Mouse (Mus musculus): ENCODE results near the gene Vax1.

Gene Vax1

GRCm38 (mm10) chr19:59135387-59135786 is 34.5 kb downstream of the Vax1 start:
- ChIA-PET POLR2A (interaction anchor here in 1 of 4 experiments (0.7 kb wide), 1 partner anchor 1376 kb away, joined by 3 read pairs; no protein-coding TSS in a partner anchor), CTCF (interaction anchor here in 1 of 4 experiments (0.7 kb wide), 1 partner anchor 68 kb away, joined by 3 read pairs; no protein-coding TSS in a partner anchor)

GRCm38 (mm10) chr19:59134916-59135315 is 34.9 kb downstream of the Vax1 start:
- ChIA-PET POLR2A (interaction anchor here in 1 of 4 experiments (0.6 kb wide), 1 partner anchor 105 kb away, joined by 3 read pairs; no protein-coding TSS in a partner anchor), CTCF (interaction anchor here in 1 of 4 experiments (0.6 kb wide), 2 partner anchors 122 to 254 kb away, joined by 3 read pairs; no protein-coding TSS in a partner anchor)

GRCm38 (mm10) chr19:59133202-59133601 is 36.7 kb downstream of the Vax1 start:
- ChIA-PET POLR2A (no interaction called here), CTCF (no interaction called here)

GRCm38 (mm10) chr19:59129671-59130070 is 40.2 kb downstream of the Vax1 start:
- ChIA-PET POLR2A (no interaction called here), CTCF (no interaction called here)

DNA sequence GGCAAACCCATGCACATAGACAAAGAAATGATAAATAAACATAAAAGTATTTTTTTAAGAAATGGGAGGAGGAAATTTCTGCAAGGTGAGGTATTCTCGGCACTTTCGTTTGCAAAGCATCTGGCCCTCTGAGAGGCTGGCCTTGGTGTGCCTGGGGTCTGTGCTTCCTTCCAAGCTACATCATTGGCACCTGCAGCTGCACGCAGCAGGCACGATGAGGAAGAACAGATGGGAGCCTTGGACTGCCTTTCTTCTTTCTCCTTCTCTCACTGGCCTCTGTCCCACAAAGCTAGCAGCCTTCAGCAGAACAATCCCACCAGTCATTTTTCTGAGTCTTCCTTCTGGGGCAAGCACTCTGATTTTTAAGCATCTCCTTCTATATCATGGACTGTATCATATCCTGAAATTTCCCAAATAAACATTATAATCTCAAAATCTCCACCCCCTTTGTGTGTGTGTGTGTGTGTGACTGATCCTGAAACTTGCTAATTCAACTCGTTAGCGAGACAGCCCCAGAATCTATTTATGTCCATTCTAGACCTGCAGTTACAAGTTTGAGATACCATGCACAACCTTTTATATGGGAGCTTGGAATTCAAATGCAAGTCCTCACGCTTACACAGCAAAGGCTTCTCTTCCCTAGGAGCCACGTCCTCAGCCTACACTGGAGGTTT is 41.2 kb downstream of the Vax1 start:
- POLR2A ChIA-PET, result no interaction called here
- CTCF ChIA-PET, result no interaction called here

- ChIA-PET CTCF (no interaction called here), POLR2A (no interaction called here)
Measured at GRCm38 (mm10) chr19:59127424-59127823, 42.4 kb downstream of the Vax1 start.
